Mouse (Mus musculus) spleen, adult 18-20 months (tissue): Measurements from ENCODE around the gene Elof1.
"Not testable (repeated sequence)": the region's sequence is repeated elsewhere in the genome, so short reads cannot be mapped to it uniquely, and the experiment has no call there.

Experiments
- DNase-seq, 2 experiments: peaks; one replicate each; pipeline ENCODE4 v3.0.0; 2022; ENCODE audit warnings: mixed read lengths in 2 of 2

Elof1 gene

GRCm38 (mm10) chr9:22089281-22089680 lies 27.7 kb downstream of the Elof1 start:
- no peak for DNase-seq

- DNase-seq = no peak
Observed at GRCm38 (mm10) chr9:22087034-22087618, 29.8 kb downstream of the Elof1 start.

- no peak for DNase-seq
Observed at GRCm38 (mm10) chr9:22086012-22086411, 31.0 kb downstream of the Elof1 start.

DNA sequence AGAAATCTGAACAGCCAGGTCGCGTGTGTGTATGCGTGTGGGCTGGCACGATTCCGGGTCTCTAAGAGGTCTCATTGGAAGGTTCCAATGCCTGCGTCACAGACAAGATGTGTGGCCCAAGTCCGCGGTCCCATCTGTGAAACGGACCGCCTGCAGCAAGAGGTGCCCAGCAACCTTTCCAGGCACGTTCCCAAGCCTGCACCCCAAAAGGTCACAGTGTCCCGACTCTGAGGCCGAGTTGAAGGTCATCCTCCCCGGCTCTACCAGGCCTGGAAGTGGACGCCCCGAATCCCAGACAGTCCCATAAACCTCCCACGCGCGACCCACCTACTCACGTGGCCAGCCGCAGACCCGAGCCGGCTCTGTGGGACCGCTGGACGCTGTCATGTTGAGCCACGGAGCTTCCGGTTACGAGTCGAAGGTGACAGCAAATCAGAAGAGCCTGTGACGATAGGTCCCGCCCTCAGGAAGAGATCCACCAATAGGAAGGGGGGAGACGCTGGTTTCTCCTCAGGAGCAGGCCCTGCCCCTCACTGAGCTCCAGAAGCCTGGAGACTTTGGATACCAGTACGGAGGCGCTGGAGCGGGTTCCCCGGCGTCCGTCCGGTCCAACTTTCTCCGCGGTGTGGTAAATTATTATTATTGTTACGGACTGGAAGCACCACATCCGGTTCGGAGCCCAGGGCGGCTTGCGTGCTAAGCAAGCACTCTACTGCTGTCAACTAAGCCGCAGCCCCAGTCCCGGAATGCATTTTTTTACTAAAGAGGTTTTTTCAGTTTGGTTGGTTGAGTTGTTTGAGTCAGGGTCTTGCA lies 31.7 kb downstream of the Elof1 start, which contains the start of gene Ecsit:
Gene Ecsit, minus strand, starts transcription at position 417 of the 813 bp plus-strand sequence.
- DNase-seq = peak; percentile 81 to 86

DNA sequence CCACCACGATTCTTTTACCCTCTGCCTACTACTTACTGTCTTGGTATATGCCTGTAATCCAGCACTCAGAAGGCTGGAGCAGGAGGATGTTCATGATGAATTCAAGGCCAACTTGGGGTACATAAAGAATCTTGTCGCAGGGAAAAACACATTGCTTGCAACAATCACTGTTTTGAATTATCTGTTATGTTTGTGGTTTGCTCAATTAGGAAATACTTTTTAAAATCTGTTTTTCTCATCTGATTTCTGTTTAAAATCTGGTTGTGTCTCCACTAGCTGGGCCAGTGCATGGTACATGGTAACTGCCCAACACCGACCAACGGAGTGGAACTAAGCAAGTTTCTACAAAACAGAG lies 32.3 kb downstream of the Elof1 start:
- no peak for DNase-seq

- no peak for DNase-seq
Observed at GRCm38 (mm10) chr9:22076223-22076622, 40.7 kb downstream of the Elof1 start.

DNA sequence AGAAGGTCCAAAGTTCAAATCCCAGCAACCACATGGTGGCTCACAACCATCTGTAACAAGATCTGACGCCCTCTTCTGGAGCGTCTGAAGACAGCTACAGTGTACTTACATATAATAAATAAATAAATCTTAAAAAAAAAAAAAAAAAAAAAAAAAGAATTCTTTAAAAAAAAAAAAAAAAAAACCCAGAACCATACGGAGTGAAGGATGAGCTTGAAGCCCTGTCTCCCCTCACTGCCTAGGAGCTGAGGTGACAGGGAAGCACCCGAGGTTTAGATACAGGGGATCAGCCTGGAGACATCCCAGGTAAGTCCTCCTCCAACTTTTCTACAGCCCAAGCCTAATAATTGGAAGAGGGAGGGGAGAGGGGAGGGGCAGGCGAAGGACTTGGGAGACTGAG lies 41.2 kb downstream of the Elof1 start:
- DNase-seq = not testable (repeated sequence)

DNA sequence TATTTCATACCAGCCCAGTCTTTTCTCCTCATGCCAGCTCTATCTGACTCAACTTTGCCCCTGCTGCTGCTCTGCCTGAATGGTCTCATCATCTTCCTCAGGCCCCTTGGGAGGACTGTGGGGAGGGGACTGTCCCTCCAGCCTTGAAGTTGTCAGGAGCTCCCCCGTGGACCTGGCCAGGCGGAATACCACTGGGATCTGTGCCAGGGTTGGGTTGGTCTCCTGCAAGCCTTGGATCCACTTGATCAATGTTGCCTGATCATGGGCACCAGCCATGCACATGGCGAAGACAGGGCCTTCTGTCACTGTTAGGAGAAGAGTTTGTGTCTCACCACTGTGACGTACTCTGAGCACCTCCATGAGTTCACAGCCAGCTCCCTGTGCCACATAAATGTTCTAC lies 44.7 kb downstream of the Elof1 start:
- DNase-seq = no peak

DNA sequence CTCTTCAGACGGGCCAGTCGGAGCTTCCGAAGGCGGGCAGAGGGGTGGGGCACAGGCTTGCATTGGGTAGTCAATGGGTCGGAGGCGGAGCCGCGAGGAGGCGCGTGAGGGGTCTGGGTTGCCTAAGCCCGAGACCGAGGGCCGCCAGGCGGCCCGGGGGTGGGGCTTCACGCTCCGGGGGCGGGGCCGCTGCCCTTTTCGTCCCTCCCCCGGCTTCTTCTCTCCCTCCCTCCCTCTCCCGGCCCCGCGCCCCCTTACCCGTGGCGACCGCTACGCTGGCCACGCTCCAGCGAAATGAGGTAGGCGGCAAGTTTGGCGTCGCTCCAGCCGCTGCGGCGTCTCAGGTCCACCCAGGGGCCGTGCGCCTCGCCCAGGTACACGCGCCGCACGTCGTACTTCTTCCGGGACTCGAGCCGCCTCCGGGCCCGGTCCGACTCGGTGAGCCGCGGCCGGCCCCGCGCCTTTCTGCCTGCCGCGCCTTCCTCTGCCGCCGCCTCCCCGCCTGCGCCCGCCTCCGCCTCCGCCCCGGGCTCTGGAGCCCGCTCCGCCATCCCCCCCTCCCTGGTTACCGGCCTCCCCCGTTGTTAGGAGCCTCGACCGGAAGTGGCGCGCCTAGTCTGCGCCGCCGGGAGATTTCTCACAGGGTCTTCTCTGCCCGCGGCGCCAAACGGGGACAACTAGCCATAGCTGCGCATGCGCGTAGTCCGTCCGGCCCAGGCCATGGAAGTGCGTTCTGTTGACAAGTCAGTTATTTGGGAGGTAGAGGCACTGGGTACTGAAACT lies 46.0 kb downstream of the Elof1 start, which contains the start of the genes Gm49318 and Zfp653:
Gene Gm49318, minus strand, starts transcription at position 469 of the 783 bp plus-strand sequence.
Gene Zfp653, minus strand, starts transcription at position 586 of the 783 bp plus-strand sequence.
- peak; percentile 94 for DNase-seq

DNA sequence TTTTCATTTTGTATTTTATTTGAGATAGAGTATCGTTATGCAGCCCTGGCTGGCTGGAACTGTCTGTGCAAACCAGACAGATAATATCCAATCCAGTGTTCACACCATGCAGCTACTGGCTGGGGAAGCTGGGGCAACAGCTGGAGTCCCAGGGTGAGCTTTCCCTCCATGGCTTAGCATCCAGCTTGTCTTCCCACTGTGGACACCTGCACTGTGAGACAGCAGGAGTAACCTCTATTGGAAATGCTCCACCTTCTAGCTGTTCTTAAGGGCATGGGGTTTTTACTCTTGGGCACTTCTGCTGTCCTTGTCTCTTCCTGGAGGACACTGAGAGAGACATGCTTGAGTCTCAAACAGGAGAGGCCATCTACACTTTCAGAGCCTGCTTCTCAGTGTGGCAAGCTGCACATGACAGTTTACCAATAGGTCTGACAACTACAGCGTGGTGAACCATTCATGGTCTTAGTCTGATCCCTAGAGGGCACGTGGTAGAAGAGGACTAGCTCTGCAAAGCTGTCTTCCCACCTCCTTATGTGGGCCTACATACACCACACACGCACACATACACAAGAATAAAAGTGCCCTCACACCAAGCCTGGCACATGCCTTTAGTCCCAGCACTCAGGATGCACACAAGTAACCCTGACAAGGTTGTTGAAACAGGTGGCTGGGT lies 47.0 kb downstream of the Elof1 start:
- DNase-seq = no peak

GRCm38 (mm10) chr9:22067195-22067594 lies 49.8 kb downstream of the Elof1 start:
- DNase-seq = no peak

- DNase-seq = peak; percentile 46 to 69
Observed at GRCm38 (mm10) chr9:22066433-22066832, 50.5 kb downstream of the Elof1 start.

GRCm38 (mm10) chr9:22065642-22066041 lies 51.3 kb downstream of the Elof1 start:
- DNase-seq = no peak

DNA sequence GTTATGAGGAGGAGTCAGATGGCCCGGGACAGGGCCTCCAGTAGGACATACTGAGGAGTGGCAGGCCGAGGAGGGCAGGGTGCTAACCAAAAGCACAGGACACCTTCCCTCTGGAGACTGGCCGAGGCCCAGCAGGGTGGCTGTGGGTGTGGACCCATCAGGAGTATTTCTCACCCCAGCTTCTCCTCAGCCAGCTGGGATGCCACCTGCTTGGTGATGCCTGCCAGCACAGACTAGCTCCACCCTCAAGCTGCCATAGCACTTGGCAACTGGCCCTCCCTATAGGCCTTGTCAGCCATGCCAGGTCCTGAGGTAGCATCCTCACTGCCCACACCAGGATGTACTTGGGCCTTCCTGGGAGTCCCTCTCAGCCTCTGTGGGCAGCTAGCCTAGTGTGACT lies 52.6 kb downstream of the Elof1 start:
- no peak for DNase-seq
